Mouse (Mus musculus): Measurements from ENCODE around the gene Dad1.

DNA sequence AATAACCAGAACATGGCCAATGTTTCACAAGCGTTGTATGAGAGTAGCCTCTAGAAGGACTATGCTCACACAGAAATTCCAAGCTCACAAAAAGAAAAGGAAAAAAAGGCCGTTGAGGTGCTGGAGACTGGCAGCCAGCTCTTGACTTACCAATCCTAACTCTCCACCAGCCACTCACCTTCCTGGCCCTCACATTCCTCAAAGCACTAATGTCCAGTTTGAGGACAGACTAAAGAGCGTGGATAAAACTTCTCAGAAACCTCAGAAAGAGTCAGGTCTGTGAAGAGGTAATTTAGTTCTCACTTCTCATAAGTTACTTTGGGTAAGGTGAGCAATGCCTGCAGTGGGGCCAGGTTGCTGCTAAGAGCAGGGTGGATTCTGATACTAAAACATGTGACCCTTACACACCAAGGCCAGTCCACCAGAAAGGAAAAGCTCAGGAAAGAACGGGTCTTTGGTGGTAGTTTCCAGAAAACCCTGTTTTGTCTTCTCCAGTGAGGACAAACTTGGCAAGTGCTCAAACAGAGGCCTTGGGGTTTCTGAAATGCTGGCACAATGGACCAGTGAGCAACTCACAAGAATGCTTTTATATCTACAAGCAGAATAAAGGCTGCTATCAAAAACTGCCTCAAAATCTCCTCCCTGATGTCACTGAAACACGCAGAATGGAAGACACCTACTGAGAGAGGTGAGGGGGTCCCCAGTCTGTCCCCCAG lies 17.9 kb downstream of the Dad1 start:
- TF ChIP-seq POLR2A (IDR thresholded peaks at IDR 0.05; ENCODE audit: control insufficient read depth, low read depth, low read length) = no peak
- no peak for TF ChIP-seq CTCF (IDR thresholded peaks at IDR 0.05; ENCODE audit: control insufficient read depth, insufficient read depth, insufficient replicate concordance, low read depth, low read length)
